Mouse (Mus musculus) fat pad, adult 2 months (tissue): ENCODE results near the gene Accs.

Source experiments
- DNase-seq: peaks from one replicate; pipeline ENCODE4 v3.0.0-alpha.2; 2011; ENCODE audit warnings: low read depth, low spot score; ENCODE audit errors: extremely low read depth

The Accs gene

DNA sequence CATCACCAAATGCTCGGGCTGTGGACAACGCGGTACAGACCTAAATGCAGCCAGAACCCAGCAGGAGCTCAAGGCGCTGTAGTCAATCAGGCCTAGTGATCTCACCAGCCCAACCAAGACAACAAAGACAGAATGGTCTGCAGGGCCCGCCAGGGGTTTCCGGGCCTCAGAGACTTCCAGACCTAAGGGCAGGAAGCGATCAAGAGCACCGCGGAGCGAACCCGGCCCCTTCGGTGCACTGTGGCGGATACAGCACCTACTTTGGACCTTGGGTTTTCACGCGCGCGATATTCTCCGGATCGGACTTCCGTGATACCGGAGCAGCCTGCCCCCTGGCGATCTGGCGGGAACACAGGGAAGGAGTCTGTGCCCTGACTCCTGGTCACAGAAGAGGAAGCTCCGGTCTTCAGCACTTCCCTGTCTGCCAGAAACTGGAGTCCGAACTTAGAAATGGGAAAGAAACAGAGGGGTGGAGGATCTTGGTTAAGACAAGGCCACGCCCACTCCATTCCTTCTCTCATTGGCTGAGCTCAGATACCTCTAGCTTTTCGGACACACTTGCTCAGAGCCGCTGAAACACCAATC, at the start of gene Accs:
TSS of gene Accs (minus strand) at position 439 of the 585 bp plus-strand sequence.
- peak; percentile 40 for DNase-seq

DNA sequence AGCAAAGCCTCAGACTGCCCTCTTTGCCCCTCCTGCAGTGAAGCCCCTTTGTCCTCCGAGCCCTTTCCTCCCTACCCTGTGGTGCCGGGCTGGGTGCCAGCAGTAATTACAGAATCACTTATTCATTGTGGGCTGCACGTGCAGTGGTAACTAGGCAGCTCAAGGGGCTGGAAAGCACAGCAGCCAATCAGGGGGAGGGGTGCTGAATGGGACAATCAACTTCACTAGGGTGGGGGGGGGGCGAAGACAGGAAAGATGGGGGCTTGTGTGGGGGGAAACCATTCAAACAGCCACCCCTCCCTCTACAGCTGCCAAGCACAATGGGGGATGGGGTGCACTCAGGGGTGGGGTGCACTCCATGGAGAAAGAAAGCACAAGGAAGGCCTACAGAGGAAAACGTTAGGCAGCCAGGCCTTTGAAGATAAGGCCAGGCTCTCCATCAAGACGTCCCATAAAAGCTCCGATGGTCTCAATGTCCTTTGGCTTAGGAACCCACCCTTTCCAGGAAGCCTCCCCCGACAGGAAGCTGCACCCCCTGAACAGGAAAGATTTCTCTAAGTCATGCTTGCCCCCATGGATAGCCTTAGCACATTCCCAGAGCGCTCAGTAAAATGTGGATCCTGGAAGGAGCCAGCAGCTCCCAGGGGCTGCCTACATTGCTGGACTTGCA, 42.0 kb upstream of the Accs start:
- no peak for DNase-seq

DNA sequence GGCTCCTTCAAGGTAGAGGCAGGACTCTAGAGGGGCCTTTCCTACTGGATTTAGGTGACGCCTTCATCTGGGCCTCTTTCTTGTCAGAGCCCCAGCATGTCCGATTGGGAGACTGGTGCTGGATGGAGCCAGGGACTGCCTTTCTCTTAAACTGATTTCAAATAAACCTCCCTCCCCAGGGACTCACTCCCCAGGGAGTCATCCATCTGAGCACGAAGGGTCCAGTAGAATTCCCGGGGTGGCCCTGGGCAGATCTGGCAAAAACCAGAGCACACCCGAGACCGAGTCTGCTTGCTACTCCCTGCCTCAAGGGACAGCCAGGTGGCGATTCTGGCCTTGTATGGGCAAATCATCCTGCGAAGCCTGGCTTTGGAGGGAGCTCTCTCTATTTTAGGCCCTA, 40.4 kb upstream of the Accs start:
- DNase-seq, result no peak

DNA sequence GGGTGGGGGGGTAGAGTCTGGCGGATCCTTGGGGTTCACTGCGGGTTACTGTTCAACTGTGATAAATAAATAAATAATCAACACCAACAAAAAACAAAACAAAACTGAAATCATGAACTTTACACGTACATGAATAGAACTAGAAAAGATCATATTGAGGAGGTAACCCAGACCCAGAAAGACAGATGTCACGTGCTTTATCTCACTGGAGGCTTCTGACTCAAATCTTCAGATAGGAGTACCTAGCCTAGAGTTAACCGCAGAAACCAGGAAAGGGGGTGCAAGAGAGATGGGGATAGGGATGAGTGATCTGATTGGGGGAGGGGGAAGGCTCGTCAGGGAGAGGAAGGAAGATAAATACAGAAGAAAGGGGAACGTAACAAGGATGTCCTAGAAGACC, 39.3 kb upstream of the Accs start:
- DNase-seq, result no peak

DNA sequence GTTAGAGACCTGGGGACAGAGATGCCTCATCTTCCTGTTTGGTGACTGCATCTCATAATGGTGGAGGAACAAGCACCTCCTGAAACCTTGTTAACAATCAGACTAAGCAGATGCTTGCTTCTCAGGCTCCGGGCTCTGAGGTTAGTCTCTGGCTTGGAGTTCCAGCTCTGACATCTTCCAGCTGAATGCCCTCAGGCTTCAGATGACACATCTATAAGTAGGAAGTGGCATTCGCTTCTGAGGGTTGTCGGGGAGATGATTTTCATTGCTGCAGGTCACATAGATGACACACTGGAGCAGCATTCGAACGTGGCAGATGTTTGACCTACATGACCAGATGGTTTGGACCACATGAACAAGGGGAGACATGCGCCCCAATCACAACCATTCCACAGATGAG, 38.6 kb upstream of the Accs start:
- no peak for DNase-seq

DNA sequence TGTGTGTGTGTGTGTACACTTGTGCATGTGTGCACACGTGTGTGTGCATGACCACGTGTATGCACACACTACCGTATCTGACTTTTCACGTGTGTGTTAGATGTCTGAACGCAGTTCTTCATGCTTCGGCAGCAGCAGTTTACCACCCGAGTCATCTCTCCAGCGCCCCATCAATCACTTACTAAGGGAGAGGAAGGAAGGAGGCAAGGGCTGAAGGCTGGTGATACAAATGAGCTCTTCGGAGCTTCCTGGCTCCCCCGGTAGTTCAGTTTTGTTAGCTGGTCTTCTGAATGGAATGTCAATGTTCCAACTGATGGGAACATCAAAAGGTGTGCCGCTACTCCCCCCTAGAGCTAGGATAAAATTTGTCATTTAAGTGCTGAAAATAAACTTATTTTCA, 37.5 kb upstream of the Accs start:
- DNase-seq, result no peak

DNA sequence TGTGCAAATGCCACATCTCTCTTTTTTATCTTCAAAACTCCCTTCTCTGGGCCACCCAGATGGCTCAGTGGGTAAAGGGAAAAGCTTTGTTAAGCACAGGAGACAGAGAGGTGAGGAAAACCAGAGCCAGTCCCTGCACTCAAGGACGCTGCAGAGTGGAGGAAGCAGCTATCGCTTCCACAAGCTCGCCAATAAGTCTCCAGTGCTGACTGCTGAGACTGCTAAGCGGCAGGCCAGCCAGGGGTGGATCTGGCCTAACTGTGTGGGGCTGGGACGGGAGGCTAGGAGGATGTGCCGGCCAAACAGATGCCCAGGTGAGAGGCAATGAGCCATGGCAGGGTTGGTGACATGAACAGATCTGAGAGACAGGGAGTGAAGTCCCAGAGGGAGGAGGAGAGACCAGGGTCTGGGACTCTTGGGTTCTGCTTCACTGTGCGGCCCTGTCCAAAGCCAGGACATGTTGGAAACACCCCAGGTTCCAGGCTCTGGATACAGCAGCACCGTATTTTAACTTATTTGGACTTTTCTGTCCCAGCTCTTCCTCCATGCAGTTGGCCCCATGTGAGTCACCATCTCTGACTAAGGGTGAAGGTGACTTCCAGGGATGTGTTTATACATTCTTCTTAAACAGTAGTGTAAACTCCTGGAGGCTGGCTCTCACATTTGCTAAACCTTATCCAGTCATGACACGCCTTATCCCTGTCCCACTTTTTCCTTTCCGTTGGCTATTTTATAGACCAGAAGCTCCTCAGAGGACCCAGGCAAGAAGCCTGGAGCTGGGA, 36.5 kb upstream of the Accs start:
- DNase-seq, result no peak

DNA sequence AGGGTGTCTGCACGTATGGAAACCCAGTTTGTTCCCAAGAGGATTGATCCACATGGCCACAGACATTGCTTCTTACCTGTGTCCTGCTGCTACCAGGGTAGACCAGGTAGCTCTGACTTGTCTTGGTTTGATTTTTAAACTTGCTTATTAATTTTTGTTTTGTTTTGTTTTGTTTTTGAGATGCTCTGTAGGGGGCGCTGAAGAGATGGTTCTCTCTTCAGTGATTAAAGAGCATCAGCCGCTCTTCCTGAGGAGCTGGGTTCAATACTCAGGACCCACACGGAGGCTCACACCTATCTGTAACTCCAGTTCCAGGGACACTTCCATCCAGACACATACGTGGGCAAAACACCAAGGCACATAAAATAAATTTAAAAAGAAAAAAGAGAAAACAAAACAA, 33.3 kb upstream of the Accs start:
- DNase-seq, result no peak

DNA sequence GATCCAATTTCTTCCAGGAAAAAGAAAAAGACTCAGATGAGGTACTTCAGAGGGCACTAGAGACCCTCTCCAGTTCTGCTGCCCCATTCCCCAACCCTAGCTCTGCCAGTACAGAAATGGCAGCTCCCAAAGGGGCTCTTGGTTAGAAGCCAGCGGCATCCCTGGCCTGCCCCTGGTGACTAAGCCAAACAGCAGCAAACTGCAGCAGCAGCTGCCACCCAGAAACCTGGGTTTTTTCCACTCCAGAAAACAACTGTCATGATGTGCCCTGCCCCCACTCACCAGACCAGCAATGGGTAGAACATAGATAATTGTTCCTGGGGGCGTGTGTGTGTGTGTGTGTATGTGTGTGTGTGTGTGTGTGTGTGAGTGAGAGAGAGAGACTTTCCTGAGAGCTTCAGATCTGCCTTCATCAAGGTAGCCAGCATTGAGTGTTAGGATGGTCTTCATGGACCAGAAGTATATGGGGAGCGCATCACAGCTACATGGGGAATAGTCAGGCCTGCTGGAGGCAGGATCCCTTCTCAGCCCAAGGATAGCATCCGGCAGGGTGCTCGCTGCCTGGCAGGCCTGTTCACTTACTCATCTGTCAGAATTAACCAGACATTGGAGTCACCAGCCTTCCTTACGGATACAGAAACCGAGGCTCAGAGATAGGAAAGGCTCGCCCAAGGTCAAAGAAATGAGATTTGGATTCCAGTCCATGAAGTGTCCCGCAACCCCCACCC, 32.1 kb upstream of the Accs start:
- DNase-seq, result no peak

DNA sequence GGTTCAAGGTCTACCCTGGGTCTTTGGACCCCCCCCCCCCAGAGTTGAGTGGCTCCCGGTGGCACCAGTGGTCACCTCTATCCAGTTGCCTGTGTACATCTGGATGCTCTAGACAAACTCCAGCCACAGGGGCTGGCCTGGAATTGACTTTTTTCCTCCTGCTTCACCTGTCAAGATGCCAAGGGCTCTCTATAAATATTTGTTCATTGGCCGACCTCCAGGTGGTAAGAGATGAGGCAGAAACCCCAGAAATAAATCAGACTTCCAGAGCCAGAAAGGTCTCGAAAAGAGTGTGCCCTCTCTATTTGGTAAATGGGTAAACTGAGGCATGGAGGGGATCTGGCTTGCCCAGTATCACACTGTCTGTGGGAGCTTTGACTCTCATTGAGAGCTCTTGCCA, 31.2 kb upstream of the Accs start:
- DNase-seq, result no peak

DNA sequence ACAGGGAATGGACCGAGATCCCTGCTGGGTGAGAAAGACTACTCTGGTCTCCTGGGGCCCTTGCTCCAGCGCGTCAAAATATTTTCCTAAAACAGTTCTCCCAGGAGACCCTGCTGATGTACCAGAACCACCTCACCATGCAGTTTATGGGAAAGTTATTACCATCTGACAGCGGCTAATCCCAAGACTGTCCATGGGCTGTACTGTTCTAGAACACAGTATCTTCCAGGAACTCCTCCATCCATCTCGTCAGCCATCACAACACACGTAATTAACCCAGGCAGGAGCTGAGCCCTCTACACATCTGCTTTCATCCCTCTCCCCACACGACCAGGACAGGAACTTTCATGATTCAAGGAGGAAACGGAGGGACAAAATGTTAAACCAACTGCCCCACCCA, 30.7 kb upstream of the Accs start:
- no peak for DNase-seq

DNA sequence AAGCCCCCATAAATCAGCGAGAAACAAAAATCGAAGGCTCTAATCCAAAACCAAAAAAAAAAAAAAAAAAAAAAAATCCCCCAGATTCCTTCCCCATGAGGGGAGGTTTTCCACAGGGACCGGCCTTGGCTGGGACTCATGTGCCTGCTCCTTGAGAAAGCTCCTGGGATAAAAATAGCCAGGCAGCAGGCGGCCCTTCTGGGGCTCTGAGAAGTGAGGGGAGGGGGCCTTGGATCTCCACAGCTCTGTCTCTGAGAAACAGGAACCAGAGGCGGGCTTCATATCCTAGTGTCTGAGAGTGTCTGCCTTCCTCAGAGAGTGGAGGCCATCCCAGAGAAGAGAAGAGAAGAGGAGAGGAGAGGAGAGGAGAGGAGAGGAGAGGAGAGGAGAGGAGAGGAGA, 27.3 kb upstream of the Accs start:
- no peak for DNase-seq

DNA sequence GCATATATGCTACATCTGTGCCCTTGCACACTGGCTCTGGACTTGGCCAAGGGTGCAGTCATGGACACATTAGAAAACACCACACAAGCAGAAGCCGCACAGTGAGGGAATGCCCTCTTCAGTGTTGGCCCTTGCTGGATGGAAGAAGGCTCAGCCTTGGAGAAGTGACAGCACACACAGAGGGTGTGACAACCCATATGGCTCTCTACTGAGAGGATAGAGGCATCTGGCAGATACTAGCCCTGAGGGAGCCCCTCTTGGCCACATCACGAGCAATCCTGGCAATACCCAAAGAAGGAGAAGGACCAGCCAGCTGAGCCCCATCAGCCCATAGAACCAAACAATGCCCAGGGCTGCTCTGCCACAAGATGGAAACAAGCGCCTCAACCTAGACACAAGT, 24.9 kb upstream of the Accs start:
- DNase-seq, result no peak

DNA sequence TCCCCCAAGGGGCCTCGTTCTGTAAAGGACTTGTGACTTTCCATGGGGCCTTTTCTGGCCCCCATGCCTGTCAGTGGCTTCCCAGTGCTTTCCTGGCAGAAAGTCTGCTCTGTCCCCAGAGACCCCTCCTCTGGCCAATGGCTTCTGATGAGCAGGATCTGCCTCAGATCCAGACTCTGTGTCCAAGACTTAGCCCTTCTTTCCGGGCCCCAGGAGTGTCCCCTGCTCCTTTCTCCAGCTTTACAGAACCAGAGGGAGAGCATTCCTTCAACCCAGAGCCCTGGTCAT, 24.4 kb upstream of the Accs start:
- DNase-seq, result no peak

DNA sequence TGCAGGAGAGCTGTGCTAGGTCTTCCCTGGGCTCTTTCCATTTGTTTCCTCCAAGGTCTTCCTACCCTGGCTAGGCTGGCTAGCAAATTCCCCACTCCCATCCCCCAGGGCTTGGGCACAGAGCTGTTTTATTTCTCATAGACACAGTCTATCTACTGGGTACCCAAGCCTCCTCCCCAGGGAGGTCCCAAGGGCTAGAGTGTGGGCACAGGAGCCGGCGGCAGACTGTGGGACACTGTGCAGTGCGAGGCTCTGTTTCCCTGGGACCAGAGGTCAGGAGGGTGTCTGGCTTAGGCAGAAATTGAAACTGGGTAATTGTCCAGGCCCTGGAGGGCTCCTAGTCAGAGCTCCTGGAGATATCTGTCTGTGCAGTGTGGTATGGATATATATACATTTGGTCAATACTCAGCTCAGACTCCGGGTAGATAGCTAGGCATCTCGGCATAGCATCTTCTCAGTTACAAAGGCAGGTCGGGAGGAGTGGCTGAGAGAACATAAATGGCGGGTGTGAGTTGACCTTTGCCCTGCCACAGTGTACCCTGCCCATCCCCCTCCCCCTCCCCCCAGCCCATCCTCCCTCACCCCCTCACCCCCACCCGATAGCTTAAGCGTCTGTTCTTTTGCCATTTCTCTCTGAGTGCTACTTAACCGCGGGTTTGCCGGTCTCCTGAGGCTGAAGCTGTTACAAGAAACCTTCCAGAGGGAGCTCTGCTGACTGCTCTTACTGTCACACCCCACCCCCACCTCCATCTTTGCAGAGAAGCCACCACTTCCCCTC, 23.9 kb upstream of the Accs start:
- DNase-seq, result no peak

DNA sequence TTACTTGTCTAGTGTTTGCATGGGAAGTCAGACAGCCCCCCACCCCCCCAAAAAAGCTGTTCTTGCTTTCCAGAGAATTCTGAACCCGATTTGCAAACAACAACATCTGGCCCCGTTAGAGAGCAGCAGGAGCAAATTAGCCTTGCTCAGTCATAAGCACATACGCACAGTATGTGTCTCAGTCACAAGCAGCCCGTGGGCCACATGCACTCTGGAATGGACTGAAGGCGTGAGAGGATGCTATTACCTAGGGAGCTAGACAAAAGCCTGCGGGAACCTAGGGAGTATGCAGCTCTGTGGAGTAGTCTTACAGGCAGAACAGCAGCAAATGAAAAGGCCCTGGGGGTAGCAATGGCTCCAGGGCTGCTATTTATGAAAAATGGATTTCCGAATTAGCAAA, 22.5 kb upstream of the Accs start:
- no peak for DNase-seq

DNA sequence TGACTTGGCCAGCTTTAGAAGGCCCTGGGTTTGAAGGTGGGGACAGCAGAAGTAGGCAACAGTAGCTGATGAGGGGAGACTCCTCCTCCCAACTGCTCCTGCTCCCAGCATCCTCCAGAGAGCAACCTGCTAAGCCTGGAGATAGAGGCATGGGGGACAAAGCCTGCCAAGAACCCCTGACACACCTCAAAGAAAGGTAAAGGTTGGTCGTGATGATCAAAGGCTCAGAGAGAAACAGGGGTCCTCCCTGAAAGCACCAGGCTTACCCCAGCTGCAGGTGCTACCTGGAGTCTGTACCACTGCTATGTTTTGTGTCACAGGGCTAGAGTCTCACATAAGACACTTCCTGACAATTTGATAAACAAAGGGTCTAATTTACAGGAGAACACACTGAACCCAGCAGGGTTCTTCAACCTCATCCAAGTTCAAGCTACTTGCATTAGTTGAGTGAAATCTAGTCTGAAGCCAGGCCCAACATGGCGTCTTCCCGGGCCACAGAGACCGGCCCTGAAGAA, 21.7 kb upstream of the Accs start:
- no peak for DNase-seq

DNA sequence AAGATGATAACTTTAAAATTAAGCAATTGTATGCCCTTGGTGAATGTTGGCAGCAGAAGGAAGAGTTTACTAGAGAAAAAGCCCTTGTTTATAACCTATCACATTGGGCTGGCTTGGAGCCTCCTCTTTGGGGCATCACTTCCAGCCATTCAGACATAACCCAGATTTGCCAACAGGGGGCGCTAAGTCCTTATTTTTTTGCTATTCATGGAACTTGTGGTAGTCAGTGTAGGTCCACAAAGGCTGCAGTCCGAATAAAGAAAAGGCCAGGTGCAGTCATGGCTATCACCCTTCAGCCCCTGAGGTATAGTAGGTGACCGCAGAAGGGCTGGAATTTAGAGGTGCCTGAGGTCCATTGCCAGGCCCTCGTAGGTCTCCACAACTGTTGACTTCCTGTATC, 21.1 kb upstream of the Accs start:
- DNase-seq, result no peak

DNA sequence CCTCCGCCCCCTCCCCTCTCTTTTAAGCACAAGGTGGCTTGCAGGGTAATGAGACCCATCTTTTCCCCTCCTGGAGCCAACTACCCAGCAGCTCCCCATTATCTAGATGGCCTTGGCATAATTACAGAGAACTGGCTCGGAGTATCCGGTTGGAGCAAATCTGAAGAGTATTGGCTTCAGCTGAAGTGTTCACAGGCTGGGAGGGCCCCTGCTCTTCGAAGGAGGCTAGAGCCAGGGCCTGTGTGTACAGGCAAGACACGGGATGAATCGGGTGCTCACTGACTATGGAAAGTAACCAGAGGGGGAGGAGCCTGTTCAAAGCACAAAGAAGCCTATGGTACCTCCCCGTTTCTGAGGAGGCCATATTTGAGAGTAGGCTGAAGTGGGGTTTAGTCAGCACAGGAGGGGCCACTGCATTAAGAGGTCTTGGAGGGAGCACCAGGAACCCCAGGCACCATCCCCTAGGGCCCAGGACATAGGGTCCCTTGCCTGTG, 19.4 kb upstream of the Accs start, which contains the start of gene Accsl:
TSS of gene Accsl (minus strand) at position 51 of the 494 bp plus-strand sequence.
- no peak for DNase-seq

DNA sequence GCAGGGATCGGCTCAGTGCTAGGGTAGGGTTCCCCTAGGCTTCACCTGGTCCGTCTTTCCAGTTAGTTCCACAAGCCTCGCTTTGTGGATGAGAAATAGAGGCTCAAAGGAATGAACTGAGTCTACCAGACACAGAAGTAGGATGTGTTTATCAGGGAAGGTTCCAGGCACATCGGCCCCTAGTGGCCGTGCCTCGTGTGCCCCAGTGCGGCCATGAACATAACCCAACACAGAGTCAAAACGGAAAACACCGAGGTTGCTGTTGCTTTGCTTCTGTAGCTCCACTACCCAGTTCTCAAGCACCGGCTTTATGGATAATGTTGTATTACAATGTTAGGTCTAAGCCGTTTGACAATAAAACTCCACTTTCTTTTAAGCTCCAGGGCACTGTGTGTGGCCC, 18.8 kb upstream of the Accs start:
- DNase-seq, result no peak

DNA sequence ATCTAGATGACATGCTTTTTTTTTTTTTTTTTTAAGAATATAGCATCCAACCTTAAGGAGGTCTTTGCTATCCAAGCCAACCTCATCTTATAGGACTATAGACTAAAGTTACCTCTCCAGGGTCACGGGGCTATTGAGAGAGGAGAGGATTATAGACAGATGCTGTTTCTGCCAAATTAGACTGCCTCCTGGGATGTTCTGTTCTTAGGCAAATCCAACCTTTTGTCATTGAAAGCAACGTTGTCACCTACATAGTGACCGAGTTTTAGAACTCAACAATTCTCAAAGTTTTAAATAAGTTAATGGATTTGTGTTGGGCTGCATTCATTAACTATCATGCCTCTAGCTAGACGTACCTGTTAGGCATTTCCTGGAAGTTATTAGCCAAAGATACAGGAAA, 13.5 kb upstream of the Accs start:
- no peak for DNase-seq
